Mouse (Mus musculus) heart, embryonic 11.5 days (tissue): ENCODE data around the gene Slc5a10. TPM values are rescaled to one million over a fixed set of nuclear protein-coding genes. Genes with fewer than 3 reads are reported as not detected.
A peak's percentile ranks its signal among the peaks of the same experiment; 100 is the strongest.

Source experiments
- ATAC-seq: fragments of 200-750 bp; cut with Nextera tagmentation; replicated peaks from 2 replicates; pipeline ENCODE4 v1.8.0; 2017; ENCODE audit warnings: moderate library complexity; ENCODE audit not compliant: insufficient number of reproducible peaks, low FRiP score, low TSS enrichment
- H3K27ac ChIP-seq: fragments of 300-500 bp; sonication (generic); 2 replicates; pipeline ENCODE4 v1.5.1; 2014; ENCODE audit warnings: mild to moderate bottlenecking, low read depth, low read length
- H3K27me3 ChIP-seq: fragments of 300-500 bp; sonication (generic); 2 replicates; pipeline ENCODE4 v1.6.1; 2014; ENCODE audit warnings: mild to moderate bottlenecking, low read length, mixed read lengths; ENCODE audit not compliant: control insufficient read depth, insufficient read depth
- H3K36me3 ChIP-seq: fragments of 300-500 bp; sonication (generic); 2 replicates; pipeline ENCODE4 v1.6.1; 2014; ENCODE audit warnings: mild to moderate bottlenecking, low read length, moderate library complexity, mixed read lengths; ENCODE audit not compliant: control insufficient read depth, insufficient read depth
- H3K4me1 ChIP-seq: fragments of 300-500 bp; sonication (generic); 2 replicates; pipeline ENCODE4 v1.6.1; 2014; ENCODE audit warnings: low read length; ENCODE audit not compliant: control insufficient read depth, insufficient read depth
- H3K4me2 ChIP-seq: fragments of 300-500 bp; sonication (generic); 2 replicates; pipeline ENCODE4 v1.6.1; 2014; ENCODE audit warnings: mild to moderate bottlenecking, moderate library complexity
- H3K4me3 ChIP-seq: fragments of 300-500 bp; sonication (generic); 2 replicates; pipeline ENCODE4 v1.5.1; 2014; ENCODE audit warnings: low read depth, low read length
- H3K9ac ChIP-seq: fragments of 300-500 bp; sonication (generic); 2 replicates; pipeline ENCODE4 v1.6.1; 2014; ENCODE audit warnings: mild to moderate bottlenecking, low read depth, low read length, moderate library complexity
- H3K9me3 ChIP-seq: fragments of 300-500 bp; sonication (generic); replicated peaks from 2 replicates; pipeline ENCODE4 v1.6.1; 2016; ENCODE audit warnings: low read length; ENCODE audit not compliant: control insufficient read depth
- WGBS: fragments of 180-500 bp; shearing (Covaris S2); extraction: QIAGEN DNeasy Blood & Tissue Kit; methylation state at CpG from one replicate; pipeline ENCODE4 v1.1.7; 2014; ENCODE audit not compliant: insufficient replicate concordance; 5-methylcytosine and 5-hydroxymethylcytosine counted together
- polyA plus RNA-seq: library from polyadenylated mRNA; unstranded; fragments of >200 nt; fragmentation: Nextera tagmentation; extraction: Ambion mirVana; gene quantifications from 2 replicates; pipeline ENCODE4 v1.2.1, GENCODE M21; 2014

Slc5a10 gene
- polyA plus RNA-seq, 1 experiment from 2014 or later = not detected

DNA sequence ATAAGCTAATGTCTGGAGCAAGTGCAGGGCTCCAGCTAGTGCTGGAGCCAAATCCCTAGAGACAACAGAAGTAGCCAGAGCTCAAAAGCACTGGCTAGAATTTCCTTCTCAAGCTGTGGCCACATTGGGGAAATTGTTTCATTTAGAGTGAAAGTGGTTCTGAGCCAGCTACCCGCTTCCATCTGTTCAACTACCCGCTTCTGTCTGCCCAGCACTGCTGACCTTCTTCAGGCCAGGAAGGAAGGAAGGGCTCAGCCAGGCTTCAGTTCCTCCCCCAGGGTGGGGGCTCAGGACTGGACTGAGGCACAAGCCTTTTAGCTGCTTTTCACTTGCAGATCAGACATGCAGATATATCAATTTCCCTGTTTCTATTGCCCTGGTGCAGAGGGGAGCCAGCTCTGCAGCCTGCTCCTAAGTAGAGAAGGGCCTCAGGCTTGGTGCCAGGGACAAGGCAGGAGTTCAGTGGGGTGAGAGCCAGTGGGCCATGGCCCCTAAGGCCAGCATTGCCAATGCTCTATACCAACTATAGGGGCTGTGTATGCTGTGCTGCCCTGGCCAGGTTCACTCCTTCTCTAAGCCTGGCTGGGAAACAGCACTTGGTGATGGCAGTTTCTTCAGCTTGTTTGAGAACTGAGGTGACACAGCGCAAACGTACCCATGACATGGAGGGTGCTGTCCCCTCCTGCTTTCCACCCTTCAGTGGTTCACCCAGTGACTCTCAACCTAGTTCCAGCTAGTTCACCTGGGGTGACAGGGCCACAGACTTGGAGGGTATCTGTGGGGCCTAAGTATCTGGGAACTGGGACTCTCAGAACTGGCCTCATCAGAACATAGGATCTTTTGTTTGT lies 61.4 kb downstream of the Slc5a10 start:
- no peak for ATAC-seq
- H3K36me3 ChIP-seq = no peaks in the 10 kb centered on the region
- 71% methylated on average over 4 of the region's 4 CpGs for WGBS
- no peak overlapping the region for H3K4me2 ChIP-seq
- H3K4me3 ChIP-seq = no peak overlapping the region
- H3K27me3 ChIP-seq = 0 out of 2 replicates have a peak, but pooled peaks cover 4% of the 10 kb centered on the region
- no peak overlapping the region for H3K9ac ChIP-seq
- H3K4me1 ChIP-seq = no peaks in the 10 kb centered on the region
- H3K27ac ChIP-seq = no peak overlapping the region
- H3K9me3 ChIP-seq = no peaks in the 10 kb centered on the region

DNA sequence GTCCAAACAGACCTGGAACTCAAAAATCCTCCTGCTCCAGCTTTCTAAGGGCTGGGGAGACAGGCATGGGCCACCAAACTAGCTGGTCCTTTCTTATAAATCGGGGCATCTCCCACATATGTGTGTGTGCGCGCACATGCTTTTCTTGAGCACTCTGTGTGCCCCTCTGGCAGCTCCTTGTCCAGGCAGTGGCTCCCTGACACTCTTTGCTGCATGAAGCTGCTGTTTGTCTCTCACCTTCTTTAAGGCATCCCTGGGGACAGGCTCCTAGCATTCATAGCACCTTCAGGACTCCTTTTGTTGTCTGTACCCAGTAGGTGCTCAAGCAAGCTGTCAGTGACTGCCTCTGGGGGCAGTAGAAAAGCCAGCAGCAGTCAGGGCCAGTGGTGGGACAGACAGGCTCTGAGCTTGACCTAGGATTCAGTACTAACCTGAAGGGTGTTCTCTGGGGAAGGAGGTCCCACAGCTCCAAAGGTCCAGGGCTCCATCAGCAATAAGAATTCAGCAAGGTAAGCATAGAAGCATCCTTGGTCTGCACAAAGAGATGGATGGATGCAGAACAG lies 62.2 kb downstream of the Slc5a10 start:
- 0 out of 2 replicates have a peak, but pooled peaks cover 4% of the 10 kb centered on the region for H3K27me3 ChIP-seq
- no peak overlapping the region; the same call in 1 of the 2 replicates for H3K9ac ChIP-seq
- no peak overlapping the region for H3K4me2 ChIP-seq
- H3K9me3 ChIP-seq = no peaks in the 10 kb centered on the region
- no peaks in the 10 kb centered on the region for H3K4me1 ChIP-seq
- 86% methylated on average over 3 of the region's 3 CpGs for WGBS
- ATAC-seq = no peak
- no peak overlapping the region for H3K4me3 ChIP-seq
- no peak overlapping the region for H3K27ac ChIP-seq
- no peaks in the 10 kb centered on the region for H3K36me3 ChIP-seq

DNA sequence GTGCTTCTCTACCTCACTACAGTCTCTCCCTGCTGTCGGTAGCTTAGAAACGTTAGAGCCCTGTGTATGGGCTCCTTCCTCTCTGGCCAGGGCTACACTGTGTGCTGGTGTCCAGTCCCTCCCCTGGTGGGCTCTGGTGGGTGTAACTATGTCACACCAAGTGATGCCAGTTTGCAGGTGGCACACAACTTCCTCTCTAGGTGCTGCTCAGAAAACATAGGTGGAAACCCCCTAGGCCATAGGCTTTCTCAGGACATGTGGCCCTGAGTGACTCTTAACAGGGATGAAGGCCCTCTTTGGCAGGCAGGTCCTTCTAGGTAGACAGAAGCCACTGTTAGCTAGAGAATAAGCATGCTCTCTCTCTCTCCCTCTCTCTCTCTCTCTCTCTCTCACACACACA lies 63.2 kb downstream of the Slc5a10 start:
- Histone ChIP-seq H3K9me3 (no peaks in the 10 kb centered on the region), H3K4me1 (no peaks in the 10 kb centered on the region), H3K36me3 (no peaks in the 10 kb centered on the region), H3K4me2 (no peak overlapping the region), H3K27me3 (0 out of 2 replicates have a peak, but pooled peaks cover 4% of the 10 kb centered on the region), H3K27ac (no peak overlapping the region), H3K4me3 (no peak overlapping the region), H3K9ac (no peak overlapping the region)
- ATAC-seq = no peak
- WGBS = 63% methylated on average over 2 of the region's 2 CpGs

DNA sequence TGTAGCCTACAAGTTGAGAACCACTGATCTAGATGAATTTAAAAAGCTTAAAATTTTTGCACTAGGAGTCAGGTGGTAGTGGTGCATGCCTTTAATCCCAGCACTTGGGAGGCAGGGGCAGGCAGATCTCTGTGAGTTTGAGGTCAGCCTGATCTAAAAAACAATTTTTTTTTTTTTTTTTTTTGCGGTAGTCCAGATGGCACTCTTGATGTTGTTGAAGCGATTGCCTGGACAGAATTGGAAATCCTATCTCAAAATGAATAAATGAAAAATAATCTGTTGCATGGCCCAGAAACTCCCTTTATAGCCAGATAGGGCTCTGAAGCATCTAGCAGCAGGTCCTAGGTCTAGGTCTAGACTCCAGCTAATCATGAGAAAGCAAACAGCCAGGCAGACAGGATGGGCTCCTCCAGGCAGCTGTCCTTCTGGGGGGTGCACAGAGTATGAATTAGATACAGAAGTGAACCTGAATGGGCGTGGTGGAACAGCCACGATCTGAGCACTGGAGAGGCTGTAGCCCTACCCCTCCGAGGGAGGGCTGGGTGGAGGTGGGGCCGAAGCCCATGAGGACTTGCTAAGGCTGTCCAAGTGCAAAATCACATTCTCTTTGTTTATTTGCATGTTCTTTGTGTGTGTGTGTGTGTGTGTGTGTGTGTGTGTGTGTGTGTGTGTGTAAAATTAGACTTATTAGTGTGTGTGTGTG lies 64.3 kb downstream of the Slc5a10 start:
- Histone ChIP-seq H3K27ac (no peak overlapping the region), H3K4me1 (no peaks in the 10 kb centered on the region), H3K4me3 (no peak overlapping the region), H3K9ac (no peak overlapping the region), H3K27me3 (0 out of 2 replicates have a peak, but pooled peaks cover 2% of the 10 kb centered on the region), H3K4me2 (no peak overlapping the region), H3K9me3 (no peaks in the 10 kb centered on the region), H3K36me3 (no peaks in the 10 kb centered on the region)
- ATAC-seq = no peak
- 66% methylated on average over 6 of the region's 6 CpGs for WGBS

DNA sequence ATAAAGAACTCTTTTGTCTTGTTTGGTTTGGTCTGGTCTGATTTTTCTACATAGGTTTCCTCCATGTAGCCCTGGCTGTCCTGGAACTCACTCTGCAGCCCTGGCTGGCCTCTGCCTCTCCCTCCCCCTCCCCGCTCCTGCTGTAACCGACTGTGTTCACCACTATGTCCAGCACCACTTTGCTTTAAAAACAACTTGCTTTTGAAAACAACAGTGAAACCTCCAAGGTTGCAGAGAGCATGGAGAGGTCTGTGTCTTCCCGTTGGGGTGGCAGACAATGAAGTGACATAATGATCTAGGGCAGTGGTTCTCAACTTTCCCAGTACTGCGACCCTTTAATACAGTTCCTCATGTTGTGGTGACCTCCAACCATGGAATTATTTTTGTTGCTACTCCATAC lies 65.0 kb downstream of the Slc5a10 start:
- ATAC-seq = no peak

DNA sequence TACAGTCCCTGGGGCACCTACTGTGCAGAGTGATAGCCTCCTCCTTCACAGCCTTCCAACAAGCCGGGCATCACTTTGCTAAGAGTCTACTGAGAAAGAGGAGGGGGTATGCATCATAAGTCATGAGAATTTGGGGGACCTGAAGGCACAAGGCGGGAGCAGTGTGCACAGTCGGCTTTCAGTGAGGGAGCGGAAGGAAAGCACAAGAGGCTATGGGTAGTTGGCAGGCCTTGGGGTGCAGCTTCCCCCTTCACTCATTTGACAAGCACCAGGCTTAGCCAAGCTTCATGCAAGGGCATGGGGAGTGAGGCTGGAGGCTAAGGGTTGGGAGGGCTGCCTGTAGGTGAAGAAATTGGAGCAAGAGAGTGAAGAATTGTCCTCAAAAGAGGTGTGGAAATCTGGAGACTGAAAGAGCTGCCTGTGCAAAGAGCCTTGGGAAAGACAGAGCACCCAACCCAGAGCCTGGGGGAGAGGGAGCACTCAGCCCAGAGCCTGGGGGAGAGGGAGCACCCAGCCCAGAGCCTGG lies 65.8 kb downstream of the Slc5a10 start:
- Histone ChIP-seq H3K4me2 (no peak overlapping the region), H3K9ac (no peak overlapping the region), H3K36me3 (no peaks in the 10 kb centered on the region), H3K27me3 (0 out of 2 replicates have a peak, but pooled peaks cover 2% of the 10 kb centered on the region), H3K27ac (no peak overlapping the region), H3K4me1 (no peaks in the 10 kb centered on the region), H3K9me3 (no peaks in the 10 kb centered on the region), H3K4me3 (no peak overlapping the region)
- ATAC-seq = no peak
- 82% methylated on average over 4 of the region's 4 CpGs for WGBS

More for the DNA sequence above, 65.0 kb downstream of the Slc5a10 start:
- Histone ChIP-seq H3K4me3 (no peak overlapping the region), H3K27ac (no peak overlapping the region), H3K4me2 (no peak overlapping the region), H3K9ac (no peak overlapping the region), H3K36me3 (no peaks in the 10 kb centered on the region), H3K4me1 (no peaks in the 10 kb centered on the region), H3K27me3 (0 out of 2 replicates have a peak, but pooled peaks cover 2% of the 10 kb centered on the region), H3K9me3 (no peaks in the 10 kb centered on the region)
- 55% methylated on average over 4 of the region's 4 CpGs for WGBS

DNA sequence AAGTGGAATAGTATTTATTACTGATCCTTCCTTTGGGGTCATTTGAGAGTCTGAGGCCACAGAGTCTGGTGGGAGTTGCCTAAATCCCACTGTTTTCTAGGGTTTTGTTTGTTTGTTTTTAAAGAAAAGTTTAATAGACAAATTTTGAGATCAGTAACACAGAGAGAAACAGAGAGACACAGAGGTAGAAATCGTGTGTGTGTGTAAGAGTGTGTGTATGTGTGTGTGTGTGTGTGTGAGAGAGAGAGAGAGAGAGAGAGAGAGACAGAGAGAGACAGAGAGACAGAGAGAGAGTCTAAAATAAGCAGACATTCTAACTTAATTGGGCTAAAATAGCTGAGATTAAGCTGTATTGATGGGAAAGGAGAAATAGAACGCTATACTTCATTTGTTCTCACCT lies 67.1 kb downstream of the Slc5a10 start:
- H3K4me3 ChIP-seq = 0 out of 2 replicates have a peak overlapping the region, but pooled peaks have one; percentile 20
- H3K27me3 ChIP-seq = no peaks in the 10 kb centered on the region
- peak overlapping the region; percentile 44 for H3K4me2 ChIP-seq
- no peaks in the 10 kb centered on the region for H3K9me3 ChIP-seq
- no peak overlapping the region for H3K27ac ChIP-seq
- H3K9ac ChIP-seq = no peak overlapping the region
- ATAC-seq = no peak
- 67% methylated on average over 2 of the region's 2 CpGs for WGBS
- no peaks in the 10 kb centered on the region for H3K36me3 ChIP-seq
- no peaks in the 10 kb centered on the region for H3K4me1 ChIP-seq

DNA sequence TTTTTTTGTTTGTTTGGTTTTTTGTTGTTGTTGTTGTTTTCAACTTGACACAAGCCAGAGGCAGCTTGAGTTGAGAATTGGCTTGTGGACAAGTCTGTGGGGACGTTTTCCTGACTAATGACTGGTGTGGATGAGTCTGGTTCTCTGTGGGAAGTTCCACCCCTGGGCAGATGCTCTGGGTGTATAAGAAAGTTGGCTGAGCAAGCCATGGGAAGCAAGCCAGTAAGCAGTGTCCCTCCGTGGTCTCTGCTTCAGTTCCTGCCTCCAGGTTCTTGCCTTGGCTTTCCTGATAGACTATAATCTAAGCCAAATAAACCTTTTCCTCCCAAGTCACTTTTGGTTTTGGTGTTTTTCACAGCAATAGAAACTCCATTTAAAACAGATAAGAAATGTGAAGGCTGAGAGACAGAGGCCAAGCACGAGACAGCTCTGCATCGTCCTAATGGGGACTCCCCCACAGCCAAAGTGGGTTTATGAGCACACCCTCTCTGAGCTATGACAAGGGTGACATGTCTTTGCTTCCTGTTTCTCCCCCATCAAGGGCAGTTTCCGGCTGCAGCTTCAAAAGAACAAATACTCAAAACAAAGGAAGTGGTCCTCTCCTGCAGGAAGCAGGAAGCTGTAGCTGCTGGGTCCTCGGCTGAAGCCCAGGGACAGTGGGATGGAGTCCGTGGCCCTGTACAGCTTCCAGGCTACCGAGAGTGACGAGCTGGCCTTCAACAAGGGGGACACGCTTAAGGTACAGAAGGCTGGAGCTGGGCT lies 67.8 kb downstream of the Slc5a10 start, which contains the start of gene Grap:
Gene Grap (plus strand): TSS at position 580 of the 762 bp plus-strand sequence.
- no peak for ATAC-seq
- Histone ChIP-seq H3K27me3 (no peaks in the 10 kb centered on the region), H3K4me2 (peak within 1 kb of the TSS; percentile 44), H3K4me3 (0 out of 2 replicates have a peak within 1 kb of the TSS, but pooled peaks have one; percentile 20), H3K27ac (no peak within 1 kb of the TSS), H3K9ac (no peak within 1 kb of the TSS), H3K36me3 (no peaks in the 10 kb centered on the region), H3K4me1 (no peaks in the 10 kb centered on the region), H3K9me3 (no peaks in the 10 kb centered on the region)
- 53% methylated on average over 10 of the region's 10 CpGs for WGBS
